Mouse (Mus musculus): ENCODE measurements around the gene Wbp1l.

GRCm38 (mm10) chr19:46620016-46620808 is 21.3 kb downstream of the Wbp1l start:
- TF ChIP-seq POLR2A (IDR thresholded peaks at IDR 0.05; ENCODE audit: insufficient read depth, low read depth, low read length) = no peak
- TF ChIP-seq CTCF (IDR thresholded peaks at IDR 0.05; ENCODE audit: insufficient read depth, low read depth, low read length) = no peak
